Mouse (Mus musculus) liver, embryonic 16.5 days (tissue): ENCODE results near the gene Timm17b. TPM values are rescaled to one million over a fixed set of nuclear protein-coding genes. Genes with fewer than 3 reads are reported as not detected.

ENCODE experiments used
- ATAC-seq: fragments of 200-750 bp; cut with Nextera tagmentation; 2 replicates; pipeline ENCODE4 v1.8.0; 2017; ENCODE audit warnings: low read depth, mild to moderate bottlenecking, moderate number of reproducible peaks, moderate library complexity
- H3K27ac ChIP-seq: fragments of 300-500 bp; sonication (generic); 2 replicates; pipeline ENCODE4 v1.5.1; 2014; ENCODE audit warnings: mild to moderate bottlenecking, low read length
- H3K27me3 ChIP-seq: fragments of 300-500 bp; sonication (generic); 2 replicates; pipeline ENCODE4 v1.6.1; 2014; ENCODE audit warnings: low read depth, low read length, mixed read lengths; ENCODE audit not compliant: control insufficient read depth, insufficient read depth
- H3K36me3 ChIP-seq: fragments of 300-500 bp; sonication (generic); 2 replicates; pipeline ENCODE4 v1.6.1; 2014; ENCODE audit warnings: mild to moderate bottlenecking; ENCODE audit not compliant: control insufficient read depth, insufficient read depth
- H3K4me1 ChIP-seq: fragments of 300-500 bp; sonication (generic); 2 replicates; pipeline ENCODE4 v1.6.1; 2014; ENCODE audit warnings: low read depth, low read length, mixed read lengths; ENCODE audit not compliant: control insufficient read depth
- H3K4me2 ChIP-seq: fragments of 300-500 bp; sonication (generic); 2 replicates; pipeline ENCODE4 v1.6.1; 2014; ENCODE audit warnings: low read depth, low read length, mixed read lengths
- H3K4me3 ChIP-seq: fragments of 300-500 bp; sonication (generic); 2 replicates; pipeline ENCODE4 v1.5.1; 2014; ENCODE audit warnings: low read depth, mild to moderate bottlenecking, low read length
- H3K9ac ChIP-seq: fragments of 300-500 bp; sonication (generic); 2 replicates; pipeline ENCODE4 v1.6.1; 2014; ENCODE audit warnings: low read depth, low read length
- H3K9me3 ChIP-seq: fragments of 300-500 bp; sonication (generic); replicated peaks from 2 replicates; pipeline ENCODE4 v1.6.1; 2016; ENCODE audit warnings: low read length; ENCODE audit not compliant: control insufficient read depth
- WGBS: fragments of 180-500 bp; shearing (Covaris S2); extraction: QIAGEN DNeasy Blood & Tissue Kit; methylation state at CpG from one replicate; pipeline ENCODE4 v1.1.7; 2014; ENCODE audit not compliant: insufficient replicate concordance; 5-methylcytosine and 5-hydroxymethylcytosine counted together
- polyA plus RNA-seq: library from polyadenylated mRNA; unstranded; fragments of >200 nt; fragmentation: Nextera tagmentation; extraction: Ambion mirVana; gene quantifications from 2 replicates; pipeline ENCODE4 v1.2.1, GENCODE M21; 2015

Timm17b gene
- 90.8 and 94.9 TPM in 2 replicates for polyA plus RNA-seq

DNA sequence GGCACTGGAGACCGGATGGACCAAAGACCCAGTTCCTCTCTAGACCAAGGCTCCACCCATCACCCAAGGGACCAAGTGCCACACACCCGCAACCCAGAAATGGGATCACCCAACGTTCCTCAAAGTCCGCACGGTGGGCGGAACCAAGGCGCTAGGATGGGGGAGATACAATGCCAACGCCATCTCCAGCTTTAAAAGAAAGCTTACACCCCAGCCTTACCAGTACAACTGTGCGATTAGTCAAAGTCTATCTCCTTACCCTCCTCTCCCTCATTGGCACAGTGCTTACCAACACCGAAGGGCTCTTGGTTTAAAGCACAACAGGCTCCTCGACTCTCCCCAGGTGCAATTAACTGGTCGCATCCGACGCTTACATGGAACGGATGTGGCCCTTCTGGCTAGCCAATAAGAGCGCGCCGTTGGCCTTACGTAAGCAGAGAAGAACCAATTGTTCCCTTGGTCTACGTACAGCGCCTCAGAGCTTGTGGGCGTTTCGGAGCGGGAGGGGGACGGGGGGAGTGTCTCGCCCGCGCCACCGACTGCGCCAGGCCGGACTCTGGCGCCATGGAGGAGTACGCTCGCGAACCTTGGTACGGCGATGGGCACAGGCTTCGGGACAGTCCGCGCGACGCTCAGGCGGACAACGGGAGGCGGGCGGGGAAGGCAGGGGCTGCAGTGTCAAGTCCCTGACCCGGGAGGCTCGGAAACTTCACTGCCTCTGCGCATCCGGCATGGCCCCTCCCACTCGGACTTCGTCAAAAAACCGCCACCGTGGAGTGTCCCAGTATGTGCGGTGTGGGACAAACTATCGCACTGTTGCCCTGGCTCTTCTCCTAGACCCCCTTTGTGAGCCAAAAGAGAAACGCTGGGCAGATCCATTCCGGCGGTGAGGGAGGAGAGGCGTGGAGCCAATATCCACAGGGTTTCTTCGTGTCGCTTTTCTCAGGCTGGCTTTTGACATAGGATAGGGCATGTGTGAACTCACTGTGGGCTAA, at the start of gene Timm17b, which contains the start of gene Pqbp1:
Gene Timm17b (plus strand): TSS at position 478 of the 995 bp plus-strand sequence.
Gene Pqbp1 (minus strand): TSS at position 390 of the 995 bp plus-strand sequence.
- peak within 1 kb of the TSS; percentile 74 for H3K9ac ChIP-seq
- H3K4me3 ChIP-seq, result peak within 1 kb of the TSS; percentile 78
- peaks cover 4% of the 10 kb centered on the region for H3K4me1 ChIP-seq
- peak; percentile 99 for ATAC-seq
- H3K4me2 ChIP-seq, result peak within 1 kb of the TSS; percentile 84
- peak within 1 kb of the TSS; percentile 87 for H3K27ac ChIP-seq
- H3K36me3 ChIP-seq, result peaks cover 3% of the 10 kb centered on the region
- H3K27me3 ChIP-seq, result no peaks in the 10 kb centered on the region
- no peaks in the 10 kb centered on the region for H3K9me3 ChIP-seq
- whole genome bisulfite sequencing, result 12% methylated on average over 58 of the region's 62 CpGs

DNA sequence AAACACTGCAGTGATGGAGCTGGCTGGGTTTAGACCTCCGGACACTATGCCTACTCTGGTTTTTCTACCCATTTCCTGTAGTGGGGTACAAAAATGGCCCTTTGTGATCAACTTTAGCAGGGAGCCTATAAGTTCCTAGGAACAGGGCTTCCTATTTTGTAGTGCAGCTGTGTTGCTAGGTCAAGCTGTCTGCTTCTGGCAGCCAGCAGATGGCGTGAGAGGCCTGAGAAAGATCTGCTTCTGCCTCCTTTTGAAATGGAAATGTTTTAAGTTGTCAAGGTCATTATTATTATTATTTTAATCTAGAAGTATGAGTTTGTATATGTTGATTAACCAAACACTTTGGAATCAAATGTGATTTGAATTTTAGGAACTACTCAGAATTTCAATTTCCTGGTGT, 44.6 kb upstream of the Timm17b start:
- Histone ChIP-seq H3K27me3 (no peaks in the 10 kb centered on the region), H3K4me2 (no peak overlapping the region), H3K4me3 (no peak overlapping the region), H3K4me1 (peaks cover 4% of the 10 kb centered on the region), H3K27ac (no peak overlapping the region), H3K36me3 (peaks cover 5% of the 10 kb centered on the region), H3K9ac (no peak overlapping the region), H3K9me3 (no peaks in the 10 kb centered on the region)
- WGBS, result 25% methylated on average over 2 of the region's 2 CpGs
- no peak for ATAC-seq

DNA sequence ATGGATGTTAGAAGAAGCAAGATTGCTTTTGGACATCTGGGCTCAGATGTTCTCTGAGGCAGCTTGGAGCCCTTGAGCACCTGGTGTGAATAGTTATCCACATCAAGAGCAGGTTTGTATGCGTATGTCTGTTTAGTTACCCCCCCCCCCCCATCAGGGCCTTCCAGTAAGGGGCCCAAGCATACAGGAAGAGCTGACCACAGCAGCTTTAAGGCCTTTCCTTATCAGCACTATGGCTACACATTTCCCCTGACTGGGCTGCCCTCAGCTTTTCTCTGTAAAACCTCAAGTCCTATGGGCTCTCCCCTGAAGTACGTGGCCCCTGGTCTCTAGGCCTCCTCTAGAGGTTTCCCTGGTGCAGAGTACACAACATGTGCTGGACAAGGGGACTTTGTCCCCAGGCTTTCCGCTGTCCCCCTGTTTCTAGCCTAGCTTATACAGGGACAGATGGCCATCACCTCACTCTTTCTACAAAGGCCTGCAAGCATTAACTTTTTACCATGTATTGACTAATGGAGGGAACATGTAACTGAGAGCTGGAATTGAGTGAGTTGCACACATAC, 39.9 kb upstream of the Timm17b start:
- no peaks in the 10 kb centered on the region for H3K36me3 ChIP-seq
- H3K4me2 ChIP-seq, result no peak overlapping the region
- ATAC-seq, result peak; percentile 71
- no peak overlapping the region for H3K4me3 ChIP-seq
- H3K27ac ChIP-seq, result peak overlapping the region; percentile 35; the same call in 1 of the 2 replicates
- H3K9me3 ChIP-seq, result no peaks in the 10 kb centered on the region
- WGBS, result 47% methylated on average over 3 of the region's 3 CpGs
- peaks cover 18% of the 10 kb centered on the region for H3K4me1 ChIP-seq
- no peaks in the 10 kb centered on the region for H3K27me3 ChIP-seq
- H3K9ac ChIP-seq, result no peak overlapping the region

DNA sequence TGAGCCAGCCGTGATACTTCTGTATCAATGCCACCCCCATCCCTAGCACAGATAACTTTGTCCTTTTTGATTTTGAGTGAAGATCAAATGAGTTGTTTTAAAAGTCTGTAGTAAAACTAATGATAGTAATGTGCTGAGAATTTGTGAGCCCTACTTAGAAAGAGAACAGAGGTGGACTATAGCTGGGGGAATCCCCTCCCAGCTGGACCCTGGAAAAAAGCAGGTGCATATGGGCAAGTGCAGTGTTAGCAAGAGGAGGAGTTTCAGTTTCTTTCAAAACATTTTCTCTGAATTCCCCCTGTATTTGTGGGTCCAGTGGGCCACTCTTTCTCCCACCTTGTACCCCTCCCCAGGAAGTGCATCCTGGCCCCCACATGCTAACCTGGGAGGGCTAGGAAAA, 36.0 kb upstream of the Timm17b start:
- WGBS, result 85% methylated on average over 1 of the region's 1 CpGs
- Histone ChIP-seq H3K4me2 (no peak overlapping the region), H3K4me1 (peaks cover 18% of the 10 kb centered on the region), H3K27ac (no peak overlapping the region), H3K36me3 (peaks cover 8% of the 10 kb centered on the region; the same call in 1 of the 2 replicates), H3K9me3 (no peaks in the 10 kb centered on the region), H3K4me3 (no peak overlapping the region), H3K9ac (no peak overlapping the region), H3K27me3 (no peaks in the 10 kb centered on the region)
- no peak for ATAC-seq

DNA sequence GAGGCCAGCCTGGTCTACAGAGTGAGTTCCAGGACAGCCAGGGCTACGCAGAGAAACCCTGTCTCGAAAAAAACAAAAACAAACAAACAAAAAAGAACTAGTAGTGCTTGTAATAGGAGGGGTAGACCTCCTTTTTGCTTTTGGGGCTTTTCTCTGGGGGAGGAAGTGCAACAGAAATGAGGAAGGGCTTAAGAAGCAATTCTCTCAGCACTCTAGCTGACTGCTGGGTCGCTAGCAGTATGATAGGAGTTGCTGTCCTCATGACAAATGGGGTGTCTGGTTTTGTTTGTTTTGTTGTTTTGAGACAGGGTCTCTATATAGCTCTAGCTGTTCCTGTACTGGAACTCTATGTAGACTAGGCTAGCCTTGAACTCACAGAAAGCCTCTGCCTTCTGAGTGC, 34.6 kb upstream of the Timm17b start:
- H3K27ac ChIP-seq, result no peak overlapping the region
- no peak overlapping the region for H3K9ac ChIP-seq
- no peaks in the 10 kb centered on the region for H3K27me3 ChIP-seq
- H3K4me3 ChIP-seq, result no peak overlapping the region
- peaks cover 14% of the 10 kb centered on the region for H3K4me1 ChIP-seq
- WGBS, result 56% methylated on average over 3 of the region's 3 CpGs
- H3K9me3 ChIP-seq, result no peaks in the 10 kb centered on the region
- no peak for ATAC-seq
- no peak overlapping the region for H3K4me2 ChIP-seq
- H3K36me3 ChIP-seq, result peaks cover 8% of the 10 kb centered on the region; the same call in 1 of the 2 replicates

DNA sequence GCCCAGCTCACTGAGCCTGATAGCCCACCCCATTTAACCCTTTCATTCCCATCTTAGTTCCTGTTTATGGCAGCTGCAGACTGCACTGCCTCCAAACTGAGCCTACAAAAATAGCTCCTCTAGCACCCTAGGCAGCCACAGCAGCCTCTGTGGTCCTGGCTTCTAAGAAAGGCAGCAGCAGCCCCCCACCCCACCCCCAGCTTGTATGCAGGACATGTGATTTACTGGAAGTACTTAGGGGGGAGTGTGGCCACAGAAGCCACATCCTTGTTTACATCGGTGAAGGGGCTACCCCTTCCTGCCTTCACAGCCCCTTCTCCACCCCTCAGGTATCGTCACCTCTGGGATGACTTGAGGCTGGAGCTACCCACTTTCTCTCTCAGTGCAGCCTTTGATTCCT, 33.8 kb upstream of the Timm17b start:
- no peaks in the 10 kb centered on the region for H3K27me3 ChIP-seq
- H3K4me1 ChIP-seq, result peaks cover 7% of the 10 kb centered on the region
- H3K4me3 ChIP-seq, result no peak overlapping the region
- H3K4me2 ChIP-seq, result no peak overlapping the region
- no peaks in the 10 kb centered on the region for H3K9me3 ChIP-seq
- H3K9ac ChIP-seq, result no peak overlapping the region
- 46% methylated on average over 2 of the region's 2 CpGs for WGBS
- peaks cover 8% of the 10 kb centered on the region; the same call in 1 of the 2 replicates for H3K36me3 ChIP-seq
- no peak overlapping the region for H3K27ac ChIP-seq
- no peak for ATAC-seq

DNA sequence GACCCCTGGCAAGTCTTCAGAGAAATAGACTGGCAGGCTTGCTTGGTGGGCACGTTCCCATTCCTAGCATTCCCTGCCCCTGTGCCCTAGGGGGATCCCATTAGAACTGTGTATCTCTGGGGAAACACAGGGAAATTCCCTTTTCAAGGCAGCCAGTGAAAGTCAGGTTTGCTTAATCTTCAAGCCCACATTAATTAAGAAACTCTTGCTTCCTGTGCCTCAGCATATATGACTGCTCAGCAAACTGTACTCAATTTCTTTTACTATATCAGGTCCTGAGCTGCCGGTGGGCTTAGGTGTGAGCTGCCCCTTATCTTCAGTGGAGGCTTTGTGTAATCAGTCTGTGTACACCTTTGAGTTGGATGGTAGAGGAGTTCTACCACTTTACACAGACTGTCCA, 33.4 kb upstream of the Timm17b start:
- H3K9ac ChIP-seq, result no peak overlapping the region
- peaks cover 8% of the 10 kb centered on the region; the same call in 1 of the 2 replicates for H3K36me3 ChIP-seq
- H3K9me3 ChIP-seq, result no peaks in the 10 kb centered on the region
- no peak overlapping the region for H3K4me2 ChIP-seq
- H3K27ac ChIP-seq, result no peak overlapping the region
- WGBS, result 35% methylated on average over 2 of the region's 2 CpGs
- H3K4me3 ChIP-seq, result no peak overlapping the region
- no peak for ATAC-seq
- peaks cover 3% of the 10 kb centered on the region for H3K4me1 ChIP-seq
- no peaks in the 10 kb centered on the region for H3K27me3 ChIP-seq

DNA sequence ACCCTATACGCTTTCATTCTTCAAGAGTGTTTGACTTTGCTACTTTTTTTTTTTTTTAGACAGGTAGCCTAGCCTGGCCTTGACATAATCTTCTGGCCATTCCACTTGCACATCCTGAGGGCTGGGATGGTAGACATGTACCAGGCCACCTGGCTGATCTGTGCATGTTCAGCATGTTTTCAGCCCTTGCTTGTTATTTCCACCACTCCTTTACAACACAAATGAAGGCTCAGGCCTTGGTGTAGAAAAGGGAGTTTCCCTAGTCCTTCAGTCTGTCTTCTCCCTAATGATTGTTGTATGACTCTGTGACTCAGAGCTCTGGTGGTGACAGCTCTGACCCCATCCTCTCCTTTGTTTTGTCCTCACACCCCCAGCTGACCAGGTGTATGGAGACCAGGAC, 32.0 kb upstream of the Timm17b start:
- H3K4me2 ChIP-seq, result no peak overlapping the region
- no peaks in the 10 kb centered on the region; the same call in 1 of the 2 replicates for H3K4me1 ChIP-seq
- H3K36me3 ChIP-seq, result peaks cover 13% of the 10 kb centered on the region
- H3K27ac ChIP-seq, result no peak overlapping the region
- no peak overlapping the region for H3K4me3 ChIP-seq
- H3K9ac ChIP-seq, result no peak overlapping the region
- ATAC-seq, result no peak
- no peaks in the 10 kb centered on the region for H3K9me3 ChIP-seq
- no peaks in the 10 kb centered on the region for H3K27me3 ChIP-seq
- 81% methylated on average over 1 of the region's 1 CpGs for WGBS

DNA sequence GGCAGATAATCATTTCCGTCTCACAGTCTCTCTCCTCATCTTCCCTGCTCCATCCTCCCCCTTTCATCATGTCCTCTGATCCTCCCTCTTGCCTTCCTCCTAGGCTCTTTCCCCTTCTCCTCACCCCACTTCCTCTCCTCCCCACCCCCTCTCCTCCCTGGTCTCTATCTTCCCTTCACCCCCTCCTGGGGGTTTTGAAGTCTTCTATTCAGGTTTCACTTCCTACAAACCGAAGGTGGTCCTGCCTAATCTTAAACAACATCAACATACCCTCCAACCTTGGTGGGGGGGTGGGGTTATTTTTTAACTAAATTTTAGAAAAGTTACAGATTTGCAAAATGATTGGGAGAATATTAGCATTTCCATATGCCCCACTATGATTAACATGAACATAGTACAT, 30.7 kb upstream of the Timm17b start:
- Histone ChIP-seq H3K27ac (no peak overlapping the region), H3K27me3 (no peaks in the 10 kb centered on the region), H3K9ac (no peak overlapping the region), H3K4me1 (no peaks in the 10 kb centered on the region; the same call in 1 of the 2 replicates), H3K4me3 (no peak overlapping the region), H3K36me3 (peaks cover 22% of the 10 kb centered on the region), H3K4me2 (no peak overlapping the region), H3K9me3 (no peaks in the 10 kb centered on the region)
- WGBS, result 44% methylated on average over 2 of the region's 2 CpGs
- no peak for ATAC-seq
